Mouse (Mus musculus): ENCODE results near the gene Usp21.

Gene Usp21

GRCm38 (mm10) chr1:171284491-171284890 lies 3.3 kb downstream of the Usp21 start:
- no peak for ATAC-seq (ENCODE audit: low TSS enrichment)

- ATAC-seq (ENCODE audit: low TSS enrichment), result no peak
Measured at GRCm38 (mm10) chr1:171283188-171284160, 4.3 kb downstream of the Usp21 start.

- ATAC-seq (ENCODE audit: low TSS enrichment), result no peak
Measured at GRCm38 (mm10) chr1:171282086-171282805, 5.5 kb downstream of the Usp21 start.

GRCm38 (mm10) chr1:171281528-171281923 lies 6.3 kb downstream of the Usp21 start:
- peak; percentile 42 for ATAC-seq (ENCODE audit: low TSS enrichment)

- ATAC-seq (ENCODE audit: low TSS enrichment), result peak; percentile 93
Measured at GRCm38 (mm10) chr1:171280916-171281527, 6.8 kb downstream of the Usp21 start, which contains the start of gene Ppox. Ppox (minus strand) TSS chr1:171281186.

- no peak for ATAC-seq (ENCODE audit: low TSS enrichment)
Measured at GRCm38 (mm10) chr1:171280250-171280915, 7.4 kb downstream of the Usp21 start.

- no peak for ATAC-seq (ENCODE audit: low TSS enrichment)
Measured at GRCm38 (mm10) chr1:171279721-171280120, 8.1 kb downstream of the Usp21 start.

- no peak for ATAC-seq (ENCODE audit: low TSS enrichment)
Measured at GRCm38 (mm10) chr1:171279012-171279705, 8.6 kb downstream of the Usp21 start.

GRCm38 (mm10) chr1:171278436-171278835 lies 9.4 kb downstream of the Usp21 start:
- ATAC-seq (ENCODE audit: low TSS enrichment), result no peak

- ATAC-seq (ENCODE audit: low TSS enrichment), result no peak
Measured at GRCm38 (mm10) chr1:171277736-171278135, 10.1 kb downstream of the Usp21 start.

GRCm38 (mm10) chr1:171276110-171276748 lies 11.6 kb downstream of the Usp21 start:
- ATAC-seq (ENCODE audit: low TSS enrichment), result no peak

GRCm38 (mm10) chr1:171275144-171275734 lies 12.6 kb downstream of the Usp21 start:
- ATAC-seq (ENCODE audit: low TSS enrichment), result no peak

GRCm38 (mm10) chr1:171274171-171274570 lies 13.6 kb downstream of the Usp21 start:
- ATAC-seq (ENCODE audit: low TSS enrichment), result no peak

- no peak for ATAC-seq (ENCODE audit: low TSS enrichment)
Measured at GRCm38 (mm10) chr1:171272086-171272485, 15.7 kb downstream of the Usp21 start.

GRCm38 (mm10) chr1:171271622-171272021 lies 16.2 kb downstream of the Usp21 start:
- ATAC-seq (ENCODE audit: low TSS enrichment), result no peak

- no peak for ATAC-seq (ENCODE audit: low TSS enrichment)
Measured at GRCm38 (mm10) chr1:171271196-171271595, 16.6 kb downstream of the Usp21 start.

GRCm38 (mm10) chr1:171270573-171270900 lies 17.3 kb downstream of the Usp21 start:
- peak; percentile 28 for ATAC-seq (ENCODE audit: low TSS enrichment)

GRCm38 (mm10) chr1:171269848-171270572 lies 17.8 kb downstream of the Usp21 start, which contains the start of gene B4galt3:
B4galt3 (plus strand) TSS chr1:171270328.
- ATAC-seq (ENCODE audit: low TSS enrichment), result peak; percentile 97

GRCm38 (mm10) chr1:171268341-171268740 lies 19.4 kb downstream of the Usp21 start:
- ATAC-seq (ENCODE audit: low TSS enrichment), result no peak

Measured in frontal cortex, adult (tissue).